Mouse (Mus musculus) embryo, embryonic 10 days (tissue): ENCODE measurements at regions not wholly inside any gene's neighbourhood (a gene's known extent, or its start where the extent isn't known, plus 50 kb on each side); places are given as distances from the start of the nearest gene placed in this dataset.

Source experiments
- DNase-seq: peaks from one replicate; pipeline ENCODE4 v3.0.0-alpha.2; 2015; ENCODE audit warnings: low spot score

- DNase-seq: peak; percentile 61
These were observed 86.0 kb upstream of the Runx3 start for GRCm38 (mm10) chr4:135034406-135034805.

GRCm38 (mm10) chr4:135036764-135037163 lies 83.7 kb upstream of the Runx3 start:
- DNase-seq: no peak

DNA sequence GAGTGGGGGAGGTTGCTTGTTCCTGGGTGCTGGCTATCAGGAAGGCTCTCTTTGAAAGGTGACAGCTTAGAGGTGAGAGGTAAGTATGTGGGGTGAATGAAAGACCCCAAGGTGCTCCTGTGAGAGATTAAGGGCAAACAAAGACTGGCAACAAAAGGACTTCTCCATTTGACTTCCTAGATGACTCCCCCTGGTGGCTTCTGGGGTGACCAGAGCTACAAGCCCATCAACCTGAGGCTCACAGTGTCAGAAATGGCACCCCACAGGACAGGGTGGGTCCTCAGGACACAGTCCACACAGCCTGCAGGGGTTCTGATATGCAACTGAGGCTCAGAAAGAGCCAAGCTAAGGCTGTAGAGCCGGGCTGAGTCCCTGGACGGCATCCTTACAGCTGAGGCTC lies 81.2 kb upstream of the Runx3 start:
- no peak for DNase-seq

DNA sequence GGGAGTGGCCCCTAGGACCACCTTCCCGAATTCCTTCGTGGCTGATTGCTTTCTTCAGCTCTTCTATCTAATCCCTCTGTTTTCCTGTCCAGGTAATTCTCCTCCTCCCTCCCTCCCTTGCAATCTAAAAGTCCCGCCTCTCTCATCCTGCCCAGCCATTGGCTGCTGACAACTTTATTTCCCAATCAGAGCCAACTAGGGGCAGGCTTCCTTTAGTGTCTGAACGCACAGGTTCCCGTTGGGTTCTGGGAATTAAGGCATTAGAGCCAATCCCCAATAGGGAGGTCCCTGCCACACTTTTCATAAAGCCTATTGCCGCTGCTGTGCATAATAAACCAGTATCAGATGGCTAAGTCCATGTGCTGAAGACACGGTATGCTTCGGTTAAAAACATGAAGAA lies 78.5 kb upstream of the Runx3 start:
- DNase-seq: no peak

- DNase-seq: no peak
These were observed 78.0 kb upstream of the Runx3 start for GRCm38 (mm10) chr4:135042501-135042900.

DNA sequence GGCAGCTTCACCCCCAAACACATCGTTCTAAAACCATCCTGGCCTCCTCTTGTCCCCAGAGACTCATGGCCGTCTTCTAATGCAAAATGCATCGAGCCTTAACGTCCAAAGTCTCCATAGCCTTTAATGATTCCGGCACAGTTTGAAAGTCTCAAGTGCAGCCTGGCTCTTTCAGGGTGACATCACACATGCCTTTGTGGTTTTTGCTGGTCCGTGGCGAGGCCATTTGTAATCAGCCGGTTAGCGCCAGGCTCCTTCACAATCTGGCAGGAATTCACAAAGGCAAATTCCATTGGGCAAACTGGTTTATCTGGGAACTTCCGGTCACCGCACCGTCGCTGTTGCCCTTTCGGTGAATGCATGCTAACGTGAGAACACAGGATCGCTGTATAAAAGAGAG lies 75.4 kb upstream of the Runx3 start:
- DNase-seq: no peak

DNA sequence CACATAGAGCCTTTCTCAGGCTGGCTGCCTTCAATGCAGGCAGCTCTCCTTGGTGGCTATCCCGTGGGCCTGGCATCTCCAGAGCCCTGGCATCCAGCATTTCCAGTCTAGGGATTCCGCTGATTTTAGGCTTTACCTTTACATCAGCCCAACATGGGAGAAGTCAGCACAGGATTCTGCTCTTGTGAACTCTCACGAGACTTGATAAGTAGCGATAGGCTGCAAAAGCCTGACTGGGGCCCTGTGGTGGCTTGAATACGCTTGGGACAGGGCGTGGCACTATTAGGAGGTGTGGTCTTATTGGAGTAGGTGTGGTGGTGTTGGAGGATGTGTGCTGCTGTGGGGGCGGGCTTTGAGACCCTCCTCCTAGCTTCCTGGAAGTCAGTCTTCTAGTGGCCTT lies 73.8 kb upstream of the Runx3 start:
- no peak for DNase-seq

DNA sequence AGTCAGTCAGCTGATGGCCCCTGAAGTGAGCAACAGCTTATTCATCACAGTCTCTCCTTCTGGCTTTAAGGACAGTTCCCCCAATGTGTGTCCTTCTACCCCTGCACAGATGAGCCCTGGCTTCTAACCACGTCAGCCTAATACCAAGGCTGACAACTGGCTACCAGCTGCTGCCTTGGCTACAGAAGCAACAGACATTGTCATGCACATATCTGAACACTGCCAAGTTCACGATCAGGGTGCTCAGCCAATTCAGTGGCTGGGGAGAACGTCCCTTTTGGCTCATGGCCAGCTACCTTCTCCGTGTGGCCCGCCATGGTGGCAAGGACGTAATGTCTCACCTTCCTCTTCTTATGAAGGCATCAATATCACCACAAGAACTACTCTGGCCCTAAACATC lies 73.2 kb upstream of the Runx3 start:
- no peak for DNase-seq

DNA sequence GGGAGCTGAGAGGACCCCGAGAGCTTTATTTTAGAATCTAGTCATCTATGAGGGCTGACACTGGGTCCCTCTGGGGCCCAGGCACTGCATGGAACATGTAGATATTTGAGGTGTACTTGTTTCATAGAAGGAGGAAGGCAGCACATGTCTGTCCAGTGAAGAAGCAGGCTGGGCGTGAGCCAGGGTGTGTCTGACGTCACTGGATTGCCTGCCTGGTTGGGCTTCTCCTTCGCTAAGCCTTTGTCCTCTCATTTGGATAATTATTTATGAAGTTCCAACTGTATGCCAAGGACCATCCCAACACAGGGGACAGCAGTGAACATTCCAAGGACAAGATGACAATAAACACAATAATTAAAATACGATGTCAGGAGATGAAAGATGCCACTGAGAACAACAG lies 72.7 kb upstream of the Runx3 start:
- no peak for DNase-seq

- DNase-seq: no peak
These were observed 70.5 kb upstream of the Runx3 start for GRCm38 (mm10) chr4:135049924-135050323.

DNA sequence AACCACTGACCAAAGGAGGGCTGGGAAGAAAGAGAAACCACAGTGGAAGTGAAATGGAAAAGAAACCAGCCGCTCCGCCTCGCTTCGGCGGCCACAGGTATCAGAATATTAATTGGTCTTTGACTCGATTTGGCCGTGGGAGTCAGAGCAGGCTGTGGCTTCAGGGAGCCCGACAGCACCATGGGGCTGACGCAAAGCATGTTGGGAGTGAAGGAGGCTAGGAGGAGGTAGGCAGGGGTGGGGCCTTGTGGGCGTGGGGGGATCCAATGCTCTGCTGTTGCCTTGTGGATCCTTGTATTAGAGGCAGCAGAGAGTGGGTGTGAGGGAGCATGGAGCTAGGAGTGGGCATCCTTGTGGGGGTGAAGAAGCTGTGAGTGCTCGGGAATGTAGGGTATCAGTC lies 69.0 kb upstream of the Runx3 start:
- DNase-seq: no peak

GRCm38 (mm10) chr4:135053585-135053984 lies 66.9 kb upstream of the Runx3 start:
- no peak for DNase-seq

DNA sequence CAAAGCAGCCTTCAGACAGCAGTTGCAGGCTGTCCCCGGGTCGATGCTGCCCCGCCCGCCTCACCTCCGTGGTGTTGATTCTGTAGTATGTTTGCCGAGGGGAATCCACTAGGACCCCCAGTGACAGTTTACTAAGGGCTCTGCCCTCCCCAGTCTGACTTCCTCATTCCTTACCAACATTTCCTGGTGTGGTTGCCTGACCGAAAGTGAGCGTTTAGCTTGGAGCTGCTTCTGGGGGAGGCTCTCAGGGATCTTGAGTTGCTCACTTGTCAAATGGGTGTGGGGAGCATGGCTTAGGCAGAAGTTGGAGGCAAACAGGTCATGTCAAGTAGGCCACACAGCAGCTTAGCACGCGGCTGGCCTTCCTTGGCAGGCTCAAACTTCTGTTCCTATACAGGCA lies 66.1 kb upstream of the Runx3 start:
- DNase-seq: no peak

DNA sequence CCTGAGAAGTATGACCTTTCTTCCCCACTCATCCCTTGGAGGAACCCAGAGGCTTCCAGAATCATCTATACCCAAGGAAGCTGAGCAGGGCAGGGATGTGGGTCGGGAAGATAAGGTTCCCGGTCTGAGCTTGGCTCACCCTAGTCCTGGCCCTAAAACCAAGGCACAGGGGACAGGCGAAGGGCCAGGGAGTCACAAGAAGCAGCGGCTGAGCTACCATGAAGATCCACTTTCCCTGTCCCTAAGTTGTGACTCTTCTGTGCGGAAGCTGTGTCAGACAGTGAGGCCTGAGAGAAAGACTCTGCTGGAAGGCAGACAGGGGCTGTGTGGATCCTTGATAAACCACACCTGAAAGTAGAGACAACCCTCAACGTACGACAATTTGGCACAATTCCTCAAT lies 64.1 kb upstream of the Runx3 start:
- DNase-seq: no peak

GRCm38 (mm10) chr4:135057286-135057685 lies 63.2 kb upstream of the Runx3 start:
- DNase-seq: no peak

DNA sequence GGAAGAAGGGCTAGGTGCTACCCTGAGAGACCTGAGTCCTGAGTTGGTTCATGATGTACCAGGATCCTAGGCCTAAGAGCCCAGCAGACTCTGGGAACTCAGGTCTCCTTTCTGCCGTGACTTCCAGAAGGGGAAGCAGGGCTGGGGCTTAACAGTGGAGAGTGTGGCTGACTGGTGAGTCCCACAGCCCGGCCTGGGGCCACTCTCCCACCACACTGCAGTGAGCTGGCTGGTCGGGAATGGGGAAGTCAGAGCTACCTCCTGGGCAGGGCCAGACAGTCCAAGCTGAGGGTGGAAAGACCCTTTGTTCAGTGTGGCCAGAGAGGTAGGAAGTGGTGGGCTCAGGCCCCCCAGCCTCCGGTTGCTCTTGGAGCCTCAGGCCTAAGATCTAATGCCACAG lies 61.6 kb upstream of the Runx3 start:
- no peak for DNase-seq

DNA sequence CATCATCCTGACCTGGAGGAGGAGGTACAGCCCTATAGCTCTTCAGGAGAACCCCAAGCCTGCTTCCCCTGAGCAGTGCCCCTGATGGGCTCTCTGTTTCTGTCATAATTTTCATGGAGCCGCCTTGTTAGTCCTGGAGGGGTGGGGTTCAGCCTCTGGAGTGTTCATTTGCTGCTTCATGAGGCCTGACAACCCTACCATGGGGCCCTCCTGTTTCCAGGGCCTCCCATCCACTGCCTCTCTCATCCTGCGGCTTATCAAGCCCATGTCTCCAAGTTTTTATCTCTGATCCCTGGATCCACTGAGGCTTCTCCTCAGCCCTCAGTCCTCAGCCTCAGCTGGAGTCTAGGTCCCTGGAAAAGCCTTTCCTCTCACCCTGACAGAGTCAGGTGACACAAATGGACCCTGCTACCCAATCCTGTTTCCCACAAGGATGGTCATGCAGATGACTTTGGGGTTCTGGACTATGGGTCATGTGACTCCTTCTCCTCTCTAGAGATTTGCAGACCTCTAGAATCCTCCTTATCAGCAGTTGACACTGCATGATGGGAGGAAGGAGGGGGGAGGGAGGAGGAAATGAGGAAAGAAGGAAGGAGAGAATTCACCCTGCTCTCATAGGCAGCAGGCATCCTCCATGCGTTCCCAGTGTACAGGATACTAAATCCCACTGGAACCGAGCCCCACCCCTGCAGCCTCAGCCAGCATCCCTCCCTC lies 59.3 kb upstream of the Runx3 start:
- DNase-seq: no peak

DNA sequence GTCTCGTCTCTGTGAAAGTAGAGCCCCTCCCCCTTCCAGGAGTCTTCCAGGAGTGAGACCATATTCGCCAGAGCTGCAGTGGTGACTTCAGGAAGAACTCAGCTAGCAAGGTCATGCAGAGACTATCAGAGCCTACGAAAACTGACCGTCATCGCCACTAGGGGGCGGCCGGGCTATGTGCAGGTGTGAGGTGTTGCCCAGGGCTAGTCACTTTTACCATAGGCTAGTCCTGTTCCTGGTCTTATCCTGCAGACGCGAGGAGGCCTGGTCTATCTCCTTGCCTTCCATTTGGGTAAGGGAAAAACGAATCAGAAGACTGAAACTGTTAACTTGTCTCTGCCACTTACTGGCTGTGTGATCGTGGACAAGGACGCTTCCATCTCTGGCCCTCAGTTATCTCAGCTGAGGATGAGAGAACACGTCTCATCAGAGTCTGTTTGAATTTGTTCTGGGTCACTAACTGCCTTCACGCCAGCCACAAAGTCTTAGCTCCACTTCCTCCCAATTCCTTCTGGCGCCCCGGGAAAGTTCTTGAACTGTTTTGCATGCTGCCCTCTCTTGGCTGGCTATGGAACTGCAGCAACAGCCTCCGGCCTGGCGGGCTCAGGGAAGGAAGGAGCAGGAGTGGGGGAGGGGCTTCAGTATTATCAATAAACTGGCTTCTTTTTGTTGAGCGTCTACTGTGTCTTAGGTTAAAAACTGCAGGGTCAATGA lies 53.5 kb upstream of the Runx3 start:
- peak; percentile 92 for DNase-seq

DNA sequence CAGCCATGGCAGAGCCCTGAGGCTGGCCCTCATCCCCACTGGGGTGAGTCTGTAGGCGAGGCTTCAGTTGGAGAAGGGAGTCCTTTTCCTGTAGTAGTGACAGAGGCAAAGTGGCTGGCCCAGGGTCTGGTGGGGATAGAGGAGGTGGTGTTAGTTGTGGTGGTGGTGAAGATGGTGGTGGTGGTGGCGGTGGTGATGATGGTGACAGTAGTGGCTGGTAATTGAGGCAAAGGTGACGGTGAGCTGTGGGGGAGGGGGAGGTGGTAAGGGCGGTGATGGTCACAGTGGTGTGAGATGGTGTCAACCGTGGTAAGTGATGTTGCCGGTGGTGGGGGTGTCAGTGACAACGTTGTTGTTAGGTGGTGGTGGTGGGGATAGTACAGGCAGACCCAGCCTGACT lies 52.6 kb upstream of the Runx3 start:
- no peak for DNase-seq

DNA sequence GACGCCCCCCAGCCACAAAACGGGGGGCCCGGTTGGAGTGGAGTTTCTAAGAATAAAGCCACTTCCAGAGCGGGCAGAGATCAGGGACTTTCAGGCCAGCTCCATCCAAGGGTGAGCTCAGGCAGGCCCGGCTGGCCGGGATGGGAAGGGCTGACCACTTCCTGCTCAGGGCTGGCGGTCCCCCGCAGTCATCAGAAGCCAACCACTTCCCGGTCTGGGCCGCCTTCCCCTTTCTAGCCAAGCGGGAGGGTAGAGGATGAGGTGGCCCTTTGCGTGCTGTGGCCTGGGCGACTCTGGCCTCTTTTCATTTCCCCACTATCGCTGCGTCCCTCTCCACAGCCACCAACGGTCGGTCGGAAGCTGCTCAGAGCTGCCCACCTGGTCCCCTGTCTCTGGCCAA lies 50.6 kb upstream of the Runx3 start:
- DNase-seq: no peak
